Mouse (Mus musculus) cerebellum, postnatal 4 days (tissue): ENCODE measurements around the gene Tbk1.

Experiments
- DNase-seq, 2 experiments: peaks; one replicate each; pipeline ENCODE4 v3.0.0; 2022; ENCODE audit warnings: low spot score in 2 of 2, mixed read lengths in 1 of 2

Tbk1 gene

GRCm38 (mm10) chr10:121587371-121587840 lies 819 bp upstream of the Tbk1 start:
- no peak for DNase-seq

GRCm38 (mm10) chr10:121585791-121586642 lies 570 bp downstream of the Tbk1 start:
- no peak for DNase-seq

DNA sequence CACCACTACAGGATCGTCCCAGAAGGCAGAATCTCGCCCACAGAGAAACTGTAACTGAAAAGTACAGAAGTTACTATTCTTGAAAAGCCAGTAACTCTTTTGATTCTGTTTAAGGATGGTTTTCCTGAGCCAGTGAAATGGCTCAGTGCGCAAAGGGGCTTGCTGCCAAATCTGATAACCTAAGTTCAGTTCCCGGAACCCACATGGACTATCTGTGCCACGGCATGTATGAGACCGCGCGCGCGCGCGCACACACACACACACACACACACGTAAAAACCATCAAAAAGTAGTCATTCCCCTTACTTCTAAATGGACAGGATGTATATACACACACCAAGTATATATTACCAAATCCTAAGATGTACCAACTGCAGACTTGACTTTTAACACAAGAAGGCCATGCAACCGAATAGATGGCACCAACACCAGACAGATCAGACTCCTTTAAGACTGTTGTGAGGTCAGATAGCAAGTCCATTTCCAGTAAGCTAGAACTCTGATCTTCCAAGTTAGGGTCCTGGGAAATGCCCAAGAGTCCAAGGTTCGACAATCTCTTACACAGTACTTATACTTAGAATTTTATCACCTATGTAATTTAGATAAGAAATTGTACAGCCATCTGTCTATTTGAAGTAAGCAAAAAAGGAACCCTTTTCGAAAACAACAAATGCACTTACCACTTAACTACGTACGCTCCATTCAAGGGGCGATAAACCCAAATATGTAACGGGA lies 1.4 kb downstream of the Tbk1 start:
- DNase-seq, result no peak

GRCm38 (mm10) chr10:121584033-121584432 lies 2.6 kb downstream of the Tbk1 start:
- DNase-seq, result no peak

DNA sequence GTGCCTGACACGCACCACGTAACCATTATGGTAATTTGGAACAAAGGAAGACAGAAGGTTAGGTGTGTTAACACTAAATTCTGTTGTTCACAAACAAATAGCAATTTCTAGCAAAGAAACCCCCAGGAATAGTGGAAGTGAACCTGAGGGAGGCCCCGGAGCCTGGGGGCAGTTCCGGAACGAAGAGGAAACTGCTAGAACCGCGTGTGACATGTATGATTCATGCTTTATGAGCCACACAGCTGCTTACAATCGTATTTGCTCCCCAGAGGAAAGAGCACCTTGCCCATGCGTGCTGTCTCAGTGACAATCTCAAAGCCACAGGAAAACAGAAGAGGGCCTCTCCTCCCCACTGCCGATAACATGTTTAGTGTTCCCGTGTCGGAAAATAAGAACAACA lies 3.6 kb downstream of the Tbk1 start:
- DNase-seq, result no peak

DNA sequence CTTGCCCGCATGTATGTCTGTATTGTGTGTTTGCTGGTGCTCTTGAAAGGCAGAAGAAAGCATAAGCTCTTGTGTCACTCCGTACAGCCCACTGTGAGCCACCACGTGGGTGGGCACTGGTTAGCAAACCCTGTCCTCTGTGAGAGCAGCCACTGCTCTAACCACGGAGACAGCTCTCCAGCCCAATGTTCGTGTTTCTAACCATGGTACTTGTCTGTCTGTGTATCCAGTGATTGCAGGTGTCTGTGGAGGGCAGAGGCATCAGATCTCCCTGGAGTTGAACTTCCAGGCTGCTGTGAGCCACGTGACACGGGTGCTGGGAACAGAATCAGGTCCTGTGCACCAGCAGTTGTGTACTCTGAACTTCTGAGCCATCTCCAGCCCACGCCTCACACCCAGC lies 4.3 kb downstream of the Tbk1 start:
- DNase-seq, result no peak

DNA sequence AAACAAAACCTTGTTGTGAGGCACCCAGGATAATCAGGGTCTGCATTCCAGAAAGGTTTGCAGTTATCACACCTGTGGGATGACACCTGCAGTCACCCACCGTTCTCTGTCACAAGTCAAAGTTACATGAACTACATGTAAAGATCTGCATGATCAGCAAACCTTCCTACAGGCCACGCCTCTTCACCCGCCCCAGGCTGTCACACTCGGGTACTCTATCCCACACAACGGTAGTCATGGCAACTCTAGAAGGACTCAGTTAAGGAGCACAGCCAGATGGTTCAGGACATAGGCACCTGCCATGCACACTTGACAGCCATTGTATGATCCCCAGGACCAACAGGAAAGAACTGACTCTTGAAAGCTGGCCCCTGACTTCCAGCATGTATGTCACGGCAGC lies 5.2 kb downstream of the Tbk1 start:
- DNase-seq, result no peak

- no peak for DNase-seq
Observed at GRCm38 (mm10) chr10:121580381-121580780, 6.2 kb downstream of the Tbk1 start.

- no peak for DNase-seq
Observed at GRCm38 (mm10) chr10:121576372-121576771, 10.2 kb downstream of the Tbk1 start.

DNA sequence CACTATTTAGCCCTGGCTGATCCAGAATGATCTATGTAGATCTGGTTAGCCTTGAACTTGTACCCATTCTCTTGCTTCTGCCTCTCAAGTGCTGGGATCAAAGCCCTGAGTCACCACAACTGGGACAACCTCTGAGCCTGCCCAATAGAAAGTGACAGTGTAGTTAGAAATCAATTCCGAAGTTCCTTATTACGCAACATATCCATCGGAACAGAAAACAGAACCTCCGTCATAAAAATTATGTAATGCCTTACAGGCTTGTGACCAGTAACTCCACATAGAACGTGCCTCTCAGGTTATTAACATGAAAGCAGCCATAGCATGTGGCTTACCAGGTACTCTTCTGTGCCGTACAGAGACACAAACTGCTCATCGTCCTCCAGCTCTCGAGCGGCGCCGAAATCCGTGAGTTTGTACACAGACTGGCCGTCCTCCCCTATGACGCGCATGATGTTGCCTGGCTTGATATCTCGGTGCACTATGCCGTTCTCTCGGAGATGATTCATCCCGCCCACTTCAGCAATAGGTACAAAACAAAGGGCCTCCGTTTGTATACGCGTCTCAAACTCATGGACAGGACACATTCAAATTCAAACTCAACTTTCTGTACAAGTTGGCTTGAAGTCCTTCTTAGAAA lies 15.0 kb downstream of the Tbk1 start:
- no peak for DNase-seq

DNA sequence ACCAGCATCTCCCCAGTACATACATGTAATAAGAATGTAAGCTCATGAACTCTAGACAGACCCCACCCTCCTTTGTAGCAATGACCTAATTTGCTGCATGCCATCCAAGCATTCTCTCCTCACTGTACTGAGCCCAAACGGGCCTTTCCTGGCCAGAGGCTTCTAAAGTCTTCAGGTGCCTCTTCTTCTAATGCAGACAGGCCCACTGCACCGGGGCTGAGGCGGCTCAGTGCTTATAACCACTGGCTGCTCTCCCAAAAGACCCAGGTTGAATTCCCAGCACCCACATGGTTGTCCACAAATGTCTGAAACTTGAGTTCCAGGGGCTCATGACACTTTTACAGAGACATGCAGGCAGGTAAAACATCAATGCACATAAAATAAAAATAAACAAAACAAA lies 15.6 kb downstream of the Tbk1 start:
- no peak for DNase-seq

GRCm38 (mm10) chr10:121569796-121570195 lies 16.8 kb downstream of the Tbk1 start:
- DNase-seq, result no peak

DNA sequence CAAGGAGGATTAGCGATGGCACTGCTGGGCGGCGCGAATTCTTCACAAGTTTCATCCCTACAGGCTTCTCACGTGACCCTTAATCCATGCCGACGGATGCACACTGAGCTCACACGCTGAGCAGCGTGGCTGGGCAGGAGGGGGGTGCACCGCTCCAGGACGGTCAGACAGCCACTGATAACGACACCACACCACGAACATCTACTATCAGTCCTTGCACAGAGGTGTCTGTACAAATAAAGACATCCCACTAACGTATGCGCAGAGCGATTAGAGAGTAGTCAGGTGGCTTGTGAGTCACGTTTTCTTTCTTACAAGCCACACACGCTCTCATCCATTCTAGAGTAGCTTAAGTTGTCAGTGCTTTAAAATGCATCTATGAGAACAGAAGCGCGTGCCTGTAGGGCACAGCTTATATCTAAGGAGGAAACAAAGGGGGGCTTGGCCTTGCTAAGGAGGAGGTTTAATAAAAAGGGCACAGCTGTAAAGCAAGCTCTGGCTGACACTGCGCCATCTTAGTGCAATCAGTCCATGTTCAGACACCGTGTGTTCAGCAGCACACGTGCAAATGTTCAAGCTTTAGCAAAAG lies 17.5 kb downstream of the Tbk1 start:
- DNase-seq, result no peak

DNA sequence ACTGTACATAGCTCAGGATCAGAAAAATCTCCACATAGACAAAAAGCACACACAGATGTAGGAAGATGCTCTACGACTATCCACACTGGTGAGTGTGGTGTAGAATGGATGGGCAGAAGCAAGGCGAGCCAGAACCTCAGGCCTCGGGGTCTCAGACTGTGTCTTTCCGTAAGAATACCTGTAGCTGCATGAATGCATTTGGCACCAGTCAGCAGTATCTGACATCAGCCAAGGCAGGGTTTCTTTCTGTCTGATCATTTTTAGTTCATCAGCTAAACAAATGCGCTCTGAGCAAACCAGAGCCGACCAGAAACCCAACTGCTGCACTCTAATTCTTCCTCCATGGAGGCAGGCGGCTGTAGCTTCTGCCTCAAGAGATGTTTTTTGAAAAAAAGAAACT lies 18.1 kb downstream of the Tbk1 start:
- no peak for DNase-seq

DNA sequence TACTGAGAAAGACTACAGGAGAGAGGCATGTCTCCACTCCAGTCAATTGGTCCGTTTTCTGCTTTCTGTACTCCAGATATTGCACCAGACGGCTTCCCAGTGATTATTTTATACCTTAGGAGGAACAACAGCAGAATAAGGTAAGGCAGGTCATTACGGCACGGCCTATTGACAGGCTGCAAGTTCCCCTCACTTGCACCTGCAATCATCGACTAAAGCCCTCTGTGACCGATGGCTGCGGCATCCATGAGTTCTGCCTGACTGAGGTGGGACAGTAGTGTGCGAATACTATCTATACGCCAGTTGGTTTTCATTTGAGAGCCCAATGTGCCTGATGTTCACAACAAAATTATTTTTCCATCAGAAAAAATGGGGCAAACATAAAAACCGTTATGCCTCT lies 18.6 kb downstream of the Tbk1 start:
- DNase-seq, result no peak

DNA sequence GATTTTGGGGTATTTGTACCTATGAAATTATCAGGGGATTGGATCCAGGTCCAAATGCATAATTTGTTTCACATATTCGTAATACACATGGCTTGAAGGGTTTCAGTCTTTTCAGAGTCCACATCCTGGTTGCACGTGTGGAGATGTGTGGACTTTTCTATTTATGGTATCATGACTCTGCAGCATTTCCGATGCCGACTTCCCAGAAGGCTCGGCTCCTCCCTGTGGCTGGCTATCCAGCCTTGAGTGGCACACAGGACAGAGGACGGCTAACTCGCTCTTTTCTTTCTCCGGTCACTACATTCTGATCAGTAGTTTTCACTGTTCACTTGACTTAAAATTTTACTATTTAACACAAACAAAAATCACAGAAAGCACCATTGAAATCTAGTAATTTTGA lies 22.1 kb downstream of the Tbk1 start:
- no peak for DNase-seq

GRCm38 (mm10) chr10:121558231-121558630 lies 28.4 kb downstream of the Tbk1 start:
- DNase-seq, result no peak

DNA sequence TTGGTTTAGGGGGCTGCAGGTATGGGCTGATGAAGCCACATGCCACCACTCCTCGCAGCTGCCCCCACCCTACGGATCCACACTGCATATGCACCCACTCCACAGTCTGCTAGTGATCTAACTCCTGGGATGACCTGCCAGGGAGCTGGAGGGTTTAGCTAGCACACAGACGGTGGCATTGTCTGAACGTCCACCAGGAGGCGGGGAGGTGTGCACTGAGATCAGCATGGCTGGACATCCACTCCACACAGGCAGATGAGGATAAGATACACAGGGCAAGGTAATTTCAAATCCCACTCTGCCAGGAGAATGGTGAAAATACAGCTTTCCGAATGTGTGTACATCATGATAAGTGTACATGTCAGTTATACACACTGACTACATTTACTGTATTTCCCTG lies 30.3 kb downstream of the Tbk1 start:
- DNase-seq, result no peak

GRCm38 (mm10) chr10:121550334-121550733 lies 36.3 kb downstream of the Tbk1 start:
- no peak for DNase-seq

DNA sequence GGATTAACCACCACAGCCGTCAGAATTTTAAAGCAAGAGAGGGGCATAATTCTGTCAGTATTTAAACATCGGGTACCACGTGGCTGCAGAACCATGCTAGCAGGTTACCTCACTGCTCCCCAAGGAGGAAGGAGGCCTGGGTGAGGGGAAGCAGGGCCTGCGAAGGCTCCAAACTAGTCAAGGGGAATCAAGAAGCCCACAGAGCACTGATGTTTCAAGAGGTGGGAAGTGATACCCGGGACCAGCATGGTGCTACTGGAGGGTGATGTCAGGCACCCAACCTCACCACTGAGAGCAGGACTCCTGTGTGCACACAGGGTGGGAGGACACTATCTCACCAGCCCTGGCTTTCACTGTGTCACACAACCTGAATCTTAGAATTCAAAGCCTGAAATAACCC lies 36.9 kb downstream of the Tbk1 start:
- no peak for DNase-seq

DNA sequence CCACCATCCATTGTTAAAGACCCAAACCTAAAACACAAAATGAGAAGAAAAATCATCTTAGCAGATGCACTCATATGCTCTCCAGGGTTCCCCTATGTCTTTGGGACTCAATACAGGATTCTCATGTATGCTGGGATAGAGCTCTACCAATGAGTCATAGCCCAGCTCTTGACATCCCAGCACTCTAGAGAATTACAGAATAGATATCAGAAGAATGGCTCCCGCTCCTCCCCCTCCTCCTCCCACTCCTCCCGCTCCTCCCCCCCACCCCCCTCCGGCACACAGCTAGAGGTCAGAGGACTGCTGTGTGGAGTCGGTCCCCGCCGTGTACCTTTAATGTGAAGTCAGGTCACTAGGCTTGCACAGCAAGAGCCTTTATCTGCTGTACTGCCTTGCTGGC lies 39.4 kb downstream of the Tbk1 start:
- DNase-seq, result no peak

DNA sequence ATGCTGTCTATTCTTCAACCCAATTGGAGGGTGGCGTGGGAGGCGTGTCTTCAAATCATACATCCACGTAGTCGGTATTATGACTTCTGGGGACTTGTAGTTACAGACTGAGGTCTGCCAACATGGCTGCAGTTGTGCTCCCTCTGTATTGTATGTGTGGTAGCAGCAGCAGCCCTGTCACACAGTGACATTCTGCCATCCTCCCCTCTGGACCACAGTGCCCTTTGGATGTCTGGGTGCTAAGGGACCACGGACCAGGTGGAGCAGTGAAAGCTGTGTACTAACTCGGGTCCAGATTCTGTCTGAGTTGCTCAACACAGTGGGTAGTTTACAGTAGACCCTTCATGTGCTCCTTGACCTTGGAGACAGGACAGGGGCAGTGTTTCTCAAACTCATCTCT lies 43.0 kb downstream of the Tbk1 start:
- DNase-seq, result no peak
